Mouse (Mus musculus) megakaryocyte, embryonic 14.5 days (primary cell): Measurements from ENCODE around the gene Grk3.

Experiments used
- FLI1 ChIP-seq: IDR thresholded peaks from 2 replicates; pipeline ENCODE4 v1.6.1; 2012; ENCODE audit warnings: low read length, inconsistent platforms, mixed read lengths
- GATA1 ChIP-seq: IDR thresholded peaks from 3 replicates; pipeline ENCODE4 v1.6.1; 2012; ENCODE audit warnings: mixed read lengths, low read length, inconsistent platforms, borderline replicate concordance

GRCm38 (mm10) chr5:113014808-113015235, 769 bp downstream of the Grk3 start:
- no peak for TF ChIP-seq FLI1
- no peak for TF ChIP-seq GATA1
